Mouse (Mus musculus): ENCODE data around the gene Sf3b1. TPM values are rescaled to one million over a fixed set of nuclear protein-coding genes. Genes with fewer than 3 reads are reported as not detected.
A peak's percentile ranks its signal among the peaks of the same experiment; 100 is the strongest.

Gene Sf3b1
- polyA plus RNA-seq, 1 experiment = 113 TPM

- no peak overlapping the region for H3K27ac ChIP-seq (ENCODE audit: control insufficient read depth, insufficient read depth, low read depth, low read length, poor library complexity)
- no peak for TF ChIP-seq POLR2A (IDR thresholded peaks at IDR 0.05; ENCODE audit: borderline replicate concordance, control insufficient read depth, low read depth, low read length)
- no peak for TF ChIP-seq CTCF (IDR thresholded peaks at IDR 0.05; ENCODE audit: control insufficient read depth, insufficient read depth, low read length)
- WGBS = 46% methylated on average over 5 of the region's 5 CpGs
- peaks cover 3% of the 10 kb centered on the region for H3K4me1 ChIP-seq (ENCODE audit: control insufficient read depth, insufficient read depth, low read length)
- H3K4me3 ChIP-seq (replicated peaks; ENCODE audit: control insufficient read depth, low read depth, low read length) = no peak overlapping the region
Measured at GRCm38 (mm10) chr1:55055322-55056115, 28.2 kb upstream of the Sf3b1 start.

- H3K4me3 ChIP-seq (replicated peaks; ENCODE audit: control insufficient read depth, low read depth, low read length) = peak overlapping the region; percentile 55
- 73% methylated on average over 4 of the region's 4 CpGs for WGBS
- H3K4me1 ChIP-seq (ENCODE audit: control insufficient read depth, insufficient read depth, low read length) = peaks cover 1% of the 10 kb centered on the region
- no peak overlapping the region for H3K27ac ChIP-seq (ENCODE audit: control insufficient read depth, insufficient read depth, low read depth, low read length, poor library complexity)
- no peak for TF ChIP-seq CTCF (IDR thresholded peaks at IDR 0.05; ENCODE audit: control insufficient read depth, insufficient read depth, low read length)
- no peak for TF ChIP-seq POLR2A (IDR thresholded peaks at IDR 0.05; ENCODE audit: borderline replicate concordance, control insufficient read depth, low read depth, low read length)
Measured at GRCm38 (mm10) chr1:55053596-55053995, 26.3 kb upstream of the Sf3b1 start.

DNA sequence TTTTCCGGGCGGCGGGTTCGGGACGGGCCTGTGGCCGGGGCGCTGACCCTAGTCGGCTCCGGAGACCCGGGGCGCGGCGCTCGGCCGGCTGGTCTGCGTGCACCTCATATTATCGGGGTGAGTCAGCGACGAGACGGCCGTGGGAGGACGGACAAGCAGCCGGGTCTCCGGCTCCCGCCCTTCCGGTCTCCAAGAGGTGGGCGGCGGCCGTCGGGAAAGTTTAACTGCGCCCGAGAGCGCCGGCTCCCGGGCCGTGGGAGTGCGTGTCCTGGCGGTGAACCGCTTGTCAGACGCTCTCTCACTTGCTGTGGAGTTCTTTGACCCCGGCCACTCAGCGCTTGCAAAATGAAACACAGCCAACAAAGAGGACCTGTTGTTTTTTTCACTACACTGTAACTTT, 25.7 kb upstream of the Sf3b1 start:
- under 1% methylated on average over 42 of the region's 42 CpGs for WGBS
- H3K27ac ChIP-seq (ENCODE audit: control insufficient read depth, insufficient read depth, low read depth, low read length, poor library complexity) = peak overlapping the region; percentile 88
- no peak for TF ChIP-seq POLR2A (IDR thresholded peaks at IDR 0.05; ENCODE audit: borderline replicate concordance, control insufficient read depth, low read depth, low read length)
- no peak for TF ChIP-seq CTCF (IDR thresholded peaks at IDR 0.05; ENCODE audit: control insufficient read depth, insufficient read depth, low read length)
- H3K4me1 ChIP-seq (ENCODE audit: control insufficient read depth, insufficient read depth, low read length) = peaks cover 1% of the 10 kb centered on the region; the same call in 1 of the 2 replicates
- peak overlapping the region; percentile 62 for H3K4me3 ChIP-seq (replicated peaks; ENCODE audit: control insufficient read depth, low read depth, low read length)

DNA sequence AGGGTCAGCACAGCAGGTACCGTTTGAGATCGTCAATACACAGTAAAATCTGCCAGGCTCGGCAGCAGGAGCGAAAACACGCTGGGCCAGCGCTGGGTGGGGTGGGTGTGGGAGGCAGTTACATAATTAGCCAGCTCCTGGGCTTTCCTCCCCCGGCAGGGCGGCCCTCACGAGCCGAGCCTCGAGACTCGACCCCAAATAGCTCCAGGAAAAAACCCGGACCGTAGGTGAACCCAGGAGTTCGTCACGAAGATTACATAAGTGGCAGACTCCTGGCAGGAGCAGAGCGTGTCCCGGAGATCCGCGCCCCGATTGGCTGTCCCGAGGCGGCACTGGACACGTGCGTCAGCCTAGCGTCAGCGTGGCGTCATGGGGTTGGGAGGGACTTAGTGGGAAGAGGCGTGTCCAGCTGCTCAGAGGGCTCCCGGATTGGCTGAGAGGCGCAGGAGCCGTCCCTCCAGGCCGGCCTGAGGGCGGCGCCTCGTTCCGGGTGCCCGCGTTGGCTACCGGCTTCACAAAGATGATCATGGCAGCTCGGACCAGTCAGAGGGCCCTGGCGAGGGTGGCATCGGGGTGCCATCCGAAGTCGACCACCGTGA, 25.2 kb upstream of the Sf3b1 start, which contains the start of gene Coq10b:
Gene Coq10b (plus strand): TSS at position 416 of the 599 bp plus-strand sequence.
- Histone ChIP-seq H3K4me3 (replicated peaks; ENCODE audit: control insufficient read depth, low read depth, low read length) (peak within 1 kb of the TSS; percentile 62), H3K4me1 (ENCODE audit: control insufficient read depth, insufficient read depth, low read length) (peaks cover 1% of the 10 kb centered on the region; the same call in 1 of the 2 replicates), H3K27ac (ENCODE audit: control insufficient read depth, insufficient read depth, low read depth, low read length, poor library complexity) (peak within 1 kb of the TSS; percentile 88)
- no peak for TF ChIP-seq CTCF (IDR thresholded peaks at IDR 0.05; ENCODE audit: control insufficient read depth, insufficient read depth, low read length)
- TF ChIP-seq POLR2A (IDR thresholded peaks at IDR 0.05; ENCODE audit: borderline replicate concordance, control insufficient read depth, low read depth, low read length) = peak; percentile 86
- under 1% methylated on average over 46 of the region's 46 CpGs for WGBS

DNA sequence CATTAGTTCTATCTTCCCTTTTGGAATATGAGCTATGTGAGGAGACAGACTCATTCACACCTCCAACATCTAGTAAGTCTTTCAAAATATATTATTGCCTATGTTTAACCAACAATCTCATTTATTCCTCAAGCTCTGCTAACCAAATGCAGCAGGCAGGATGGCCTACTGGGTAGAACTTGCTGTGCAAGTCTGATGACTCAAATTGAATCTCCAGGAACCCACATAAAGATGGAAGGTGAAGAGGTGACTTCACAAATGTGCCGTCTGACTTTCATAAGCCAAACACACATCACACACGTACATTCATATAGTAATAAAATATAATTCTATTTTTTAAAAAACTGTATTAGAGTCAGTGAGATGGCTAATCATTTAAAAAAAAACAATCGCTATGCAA, 24.4 kb upstream of the Sf3b1 start:
- TF ChIP-seq CTCF (IDR thresholded peaks at IDR 0.05; ENCODE audit: control insufficient read depth, insufficient read depth, low read length) = no peak
- TF ChIP-seq POLR2A (IDR thresholded peaks at IDR 0.05; ENCODE audit: borderline replicate concordance, control insufficient read depth, low read depth, low read length) = no peak
- Histone ChIP-seq H3K27ac (ENCODE audit: control insufficient read depth, insufficient read depth, low read depth, low read length, poor library complexity) (no peak overlapping the region), H3K4me1 (ENCODE audit: control insufficient read depth, insufficient read depth, low read length) (peaks cover 1% of the 10 kb centered on the region; the same call in 1 of the 2 replicates), H3K4me3 (replicated peaks; ENCODE audit: control insufficient read depth, low read depth, low read length) (no peak overlapping the region)
- WGBS = 82% methylated on average over 3 of the region's 3 CpGs

DNA sequence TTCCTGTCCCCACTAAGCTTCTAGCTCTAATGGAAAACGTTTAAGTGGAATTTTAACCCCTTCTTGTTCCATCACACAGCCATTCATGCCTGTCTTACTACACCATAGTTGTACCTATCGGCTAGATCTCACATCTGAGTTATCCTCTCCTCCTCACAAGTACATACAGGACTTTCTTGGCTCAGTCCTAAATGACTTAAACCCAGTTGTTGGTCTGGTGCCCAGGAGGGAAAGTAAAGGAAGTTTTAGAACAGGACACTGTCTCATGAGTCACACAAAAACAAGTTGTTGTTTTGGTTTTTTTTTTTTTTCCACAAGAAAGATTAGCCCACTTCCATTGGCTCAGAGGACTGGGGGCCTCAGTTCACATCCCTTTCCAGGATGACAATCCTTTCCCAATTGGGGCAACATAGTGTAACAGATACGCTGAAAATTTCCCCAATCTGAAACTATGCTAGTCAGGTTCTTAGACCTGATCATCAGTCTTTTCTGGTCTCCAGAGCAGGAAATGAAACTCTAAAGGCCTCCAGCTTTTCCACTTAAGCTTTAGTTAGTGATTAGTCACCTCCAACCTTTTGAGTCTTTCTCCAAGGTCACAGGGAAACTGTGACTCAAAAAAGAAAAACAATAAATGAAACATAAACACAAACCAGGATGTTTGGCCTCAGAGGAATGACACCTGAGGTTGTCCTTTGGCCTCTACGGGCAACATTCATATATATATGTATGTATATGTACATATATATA, 21.7 kb upstream of the Sf3b1 start:
- WGBS = 71% methylated on average over 4 of the region's 4 CpGs
- Histone ChIP-seq H3K4me3 (replicated peaks; ENCODE audit: control insufficient read depth, low read depth, low read length) (no peak overlapping the region), H3K4me1 (ENCODE audit: control insufficient read depth, insufficient read depth, low read length) (no peaks in the 10 kb centered on the region; the same call in 1 of the 2 replicates), H3K27ac (ENCODE audit: control insufficient read depth, insufficient read depth, low read depth, low read length, poor library complexity) (no peak overlapping the region)
- TF ChIP-seq POLR2A (IDR thresholded peaks at IDR 0.05; ENCODE audit: borderline replicate concordance, control insufficient read depth, low read depth, low read length) (no peak), CTCF (IDR thresholded peaks at IDR 0.05; ENCODE audit: control insufficient read depth, insufficient read depth, low read length) (no peak)

DNA sequence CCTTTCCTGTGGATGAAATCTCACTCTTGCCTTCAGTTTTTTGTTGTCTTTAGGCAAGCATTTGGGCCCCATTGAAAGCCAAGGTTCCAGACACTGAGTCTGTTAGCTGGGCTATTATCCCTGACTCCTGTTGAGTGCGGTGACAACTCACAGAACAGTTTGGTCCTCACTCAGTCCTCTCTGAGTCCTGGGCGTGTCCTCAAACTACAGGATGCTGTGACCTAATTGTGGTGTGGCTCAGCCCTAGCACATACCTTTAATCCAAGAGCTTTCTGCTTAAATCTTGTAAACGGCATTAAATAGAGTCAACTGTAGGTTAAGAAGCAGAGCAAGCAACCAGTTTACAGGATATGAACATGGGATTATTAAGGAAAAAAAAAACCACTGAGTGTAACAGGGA, 15.9 kb upstream of the Sf3b1 start:
- TF ChIP-seq CTCF (IDR thresholded peaks at IDR 0.05; ENCODE audit: control insufficient read depth, insufficient read depth, low read length) = no peak
- no peak for TF ChIP-seq POLR2A (IDR thresholded peaks at IDR 0.05; ENCODE audit: borderline replicate concordance, control insufficient read depth, low read depth, low read length)
- WGBS = 73% methylated on average over 3 of the region's 3 CpGs
- no peak overlapping the region for H3K4me3 ChIP-seq (replicated peaks; ENCODE audit: control insufficient read depth, low read depth, low read length)
- H3K4me1 ChIP-seq (ENCODE audit: control insufficient read depth, insufficient read depth, low read length) = no peaks in the 10 kb centered on the region
- no peak overlapping the region for H3K27ac ChIP-seq (ENCODE audit: control insufficient read depth, insufficient read depth, low read depth, low read length, poor library complexity)

DNA sequence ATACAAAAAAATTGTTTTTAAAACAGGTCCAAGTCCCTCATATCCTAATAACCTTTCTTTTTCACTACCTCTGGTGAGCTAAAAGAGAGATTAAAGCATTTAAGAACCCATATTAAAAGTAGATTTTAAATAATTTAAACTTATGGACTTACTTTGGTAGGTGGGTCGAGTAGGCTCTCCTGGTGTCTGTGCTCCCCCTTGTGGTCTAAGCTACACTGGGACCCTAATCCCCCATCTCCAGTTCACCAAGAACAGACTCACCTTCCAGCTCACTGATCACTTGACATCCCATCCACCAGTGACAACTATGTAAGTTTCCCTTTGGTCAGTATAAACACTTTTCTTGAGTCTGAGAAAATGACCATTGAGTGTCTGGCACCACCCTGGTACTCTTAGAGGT, 15.0 kb upstream of the Sf3b1 start:
- Histone ChIP-seq H3K4me1 (ENCODE audit: control insufficient read depth, insufficient read depth, low read length) (no peaks in the 10 kb centered on the region), H3K27ac (ENCODE audit: control insufficient read depth, insufficient read depth, low read depth, low read length, poor library complexity) (no peak overlapping the region), H3K4me3 (replicated peaks; ENCODE audit: control insufficient read depth, low read depth, low read length) (no peak overlapping the region)
- WGBS = 64% methylated on average over 1 of the region's 1 CpGs
- TF ChIP-seq POLR2A (IDR thresholded peaks at IDR 0.05; ENCODE audit: borderline replicate concordance, control insufficient read depth, low read depth, low read length) = no peak
- peak; percentile 41; the same call in 1 of the 2 replicates for TF ChIP-seq CTCF (IDR thresholded peaks at IDR 0.05; ENCODE audit: control insufficient read depth, insufficient read depth, low read length)
